Mouse (Mus musculus): ENCODE measurements at regions not wholly inside any gene's neighbourhood (a gene's known extent, or its start where the extent isn't known, plus 50 kb on each side); places are given as distances from the start of the nearest gene placed in this dataset.

DNA sequence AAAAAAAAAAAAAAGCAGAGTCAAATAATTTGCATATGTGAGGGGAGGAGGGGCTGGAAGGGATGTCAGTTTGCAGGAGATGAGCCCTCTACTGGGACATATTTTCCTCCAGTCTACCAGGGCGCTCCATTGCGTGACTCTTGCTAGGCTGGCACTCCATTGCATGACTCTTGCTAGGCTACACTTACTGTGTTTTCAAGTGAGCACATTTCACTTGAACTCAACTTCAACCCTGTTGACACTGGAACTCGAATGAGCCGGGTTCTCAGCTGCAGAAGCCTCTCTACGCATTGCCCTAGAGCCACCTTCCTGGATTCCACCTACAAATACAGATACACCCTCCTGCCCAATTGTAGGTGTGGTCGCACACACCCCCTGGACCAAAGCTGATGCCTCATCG lies 131.5 kb upstream of the 3110018I06Rik start:
- DNase-seq, result no peak
- intact Hi-C loops (cut with DNase I; ENCODE audit: low total_unique reads), result no loop called here

GRCm38 (mm10) chr12:107360511-107360910 lies 127.9 kb upstream of the 3110018I06Rik start:
- intact Hi-C loops (cut with DNase I; ENCODE audit: low total_unique reads), result no loop called here
- no peak for DNase-seq

GRCm38 (mm10) chr12:107361606-107362005 lies 126.8 kb upstream of the 3110018I06Rik start:
- no peak for DNase-seq
- intact Hi-C loops (cut with DNase I; ENCODE audit: low total_unique reads), result no loop called here

DNA sequence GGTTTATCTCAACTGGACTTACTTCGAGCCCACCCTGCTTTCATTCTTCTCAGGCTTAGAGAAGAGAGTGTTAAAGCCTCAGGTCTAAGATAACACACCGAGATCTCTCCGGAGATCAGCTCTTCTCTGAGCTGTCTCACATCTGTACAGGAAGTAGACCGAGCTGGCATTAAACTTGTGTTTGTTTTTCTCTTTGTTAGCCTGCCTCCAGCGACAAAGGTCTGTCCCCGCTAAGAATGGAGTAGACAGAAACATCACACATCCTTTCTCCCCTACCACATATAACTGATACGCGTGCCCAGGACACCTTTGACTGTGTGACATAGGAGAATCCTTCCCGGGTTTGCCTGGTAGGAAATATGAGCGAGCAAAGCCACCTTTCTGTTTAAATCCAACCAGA lies 126.3 kb upstream of the 3110018I06Rik start:
- DNase-seq, result no peak
- intact Hi-C loops (cut with DNase I; ENCODE audit: low total_unique reads), result no loop called here

- no peak for DNase-seq
- intact Hi-C loops (cut with DNase I; ENCODE audit: low total_unique reads), result no loop called here
These were observed 116.2 kb upstream of the 3110018I06Rik start for GRCm38 (mm10) chr12:107372254-107372653.

- DNase-seq, result no peak
- intact Hi-C loops (cut with DNase I; ENCODE audit: low total_unique reads), result no loop called here
These were observed 96.2 kb upstream of the 3110018I06Rik start for GRCm38 (mm10) chr12:107392050-107392795.

DNA sequence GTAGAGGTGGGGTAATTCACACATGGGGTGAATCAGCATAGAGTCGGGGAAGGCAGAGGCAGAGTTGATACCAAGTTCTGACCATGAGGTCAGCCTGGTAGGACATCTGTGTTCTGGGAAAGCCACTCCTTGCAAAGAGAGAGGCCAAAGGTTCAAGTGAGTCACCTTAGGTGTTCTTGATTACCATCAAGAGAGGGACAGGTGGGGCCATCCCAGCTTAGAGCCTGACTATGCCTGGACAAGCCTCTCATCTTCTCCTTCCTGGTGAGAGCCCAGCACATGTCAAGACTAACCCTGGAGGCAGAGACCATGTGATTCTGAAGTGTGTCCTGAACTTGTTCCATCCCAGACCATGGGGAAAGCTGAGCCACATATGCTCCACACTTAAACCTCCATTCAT lies 94.0 kb upstream of the 3110018I06Rik start:
- no peak for DNase-seq
- intact Hi-C loops (cut with DNase I; ENCODE audit: low total_unique reads), result no loop called here

GRCm38 (mm10) chr12:107404821-107405220 lies 83.6 kb upstream of the 3110018I06Rik start:
- DNase-seq, result no peak
- intact Hi-C loops (cut with DNase I; ENCODE audit: low total_unique reads), result no loop called here

- no peak for DNase-seq
- intact Hi-C loops (cut with DNase I; ENCODE audit: low total_unique reads), result no loop called here
These were observed 64.5 kb upstream of the 3110018I06Rik start for GRCm38 (mm10) chr12:107423923-107424322.

GRCm38 (mm10) chr12:107438506-107438905 lies 49.9 kb upstream of the 3110018I06Rik start:
- DNase-seq, result no peak

More at GRCm38 (mm10) chr12:107438506-107438905, 49.9 kb upstream of the 3110018I06Rik start:
- intact Hi-C loops (cut with DNase I; ENCODE audit: low total_unique reads), result no loop called here

All from gastrocnemius, postnatal 14 days (tissue).